Mouse (Mus musculus): Measurements from ENCODE around the gene Pf4. TPM values are rescaled to one million over a fixed set of nuclear protein-coding genes. Genes with fewer than 3 reads are reported as not detected.

The Pf4 gene
- polyA plus RNA-seq, 1 experiment = 9.8 TPM

DNA sequence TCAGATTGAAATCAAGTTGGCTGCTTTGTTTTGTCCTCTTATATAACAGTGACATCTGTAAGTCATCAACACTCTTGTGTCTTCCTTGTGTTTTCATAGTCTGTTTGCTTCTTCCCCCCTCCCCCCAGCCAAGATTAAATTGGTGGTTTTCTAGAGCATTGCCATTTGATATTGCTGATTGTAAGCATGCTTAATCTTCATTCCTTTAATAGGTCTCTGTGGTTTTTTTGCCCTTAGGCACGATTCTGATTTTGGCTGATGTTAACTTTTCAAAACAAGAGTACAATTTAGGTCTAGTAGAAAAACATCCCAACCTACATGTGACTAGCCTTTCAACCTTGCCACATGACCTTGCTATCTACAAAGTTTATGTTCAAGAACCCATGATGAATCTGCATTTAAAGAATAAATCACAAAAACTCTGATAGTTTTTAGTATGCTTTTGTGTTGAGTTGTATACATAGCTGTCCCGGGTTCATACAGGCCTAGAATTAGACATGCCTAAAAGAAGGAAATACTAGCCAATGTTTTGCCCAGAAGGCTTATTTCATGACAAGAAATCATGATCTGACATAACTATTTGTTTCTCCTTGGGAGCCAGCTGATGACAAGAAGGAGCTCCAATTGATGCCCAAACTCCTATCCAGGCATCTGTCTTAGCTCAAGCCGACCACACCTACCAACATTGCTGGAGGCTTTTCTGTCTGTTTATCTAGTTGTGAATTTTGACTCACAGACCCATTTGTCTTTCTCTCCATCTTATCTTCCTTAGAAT lies 35.1 kb downstream of the Pf4 start:
- H3K27me3 ChIP-seq (replicated peaks; ENCODE audit: control insufficient read depth, insufficient read depth, low read length) = no peaks in the 10 kb centered on the region
- no peak overlapping the region for H3K27ac ChIP-seq (ENCODE audit: insufficient read depth, low read depth, low read length)
- H3K36me3 ChIP-seq (ENCODE audit: control insufficient read depth, insufficient read depth, low read length) = no peaks in the 10 kb centered on the region
- WGBS = 74% methylated on average over 3 of the region's 3 CpGs
- H3K4me1 ChIP-seq (ENCODE audit: control insufficient read depth, insufficient read depth, low read length) = no peaks in the 10 kb centered on the region
- TF ChIP-seq CTCF (conservative IDR thresholded peaks at IDR 0.05; ENCODE audit: insufficient read depth, insufficient read length, low read depth, low read length) (no peak), POLR2A (IDR thresholded peaks at IDR 0.05; ENCODE audit: low read depth, low read length) (no peak)
- DNase-seq = no peak
- no peak overlapping the region for H3K4me3 ChIP-seq (ENCODE audit: insufficient read depth, low read depth, low read length)

DNA sequence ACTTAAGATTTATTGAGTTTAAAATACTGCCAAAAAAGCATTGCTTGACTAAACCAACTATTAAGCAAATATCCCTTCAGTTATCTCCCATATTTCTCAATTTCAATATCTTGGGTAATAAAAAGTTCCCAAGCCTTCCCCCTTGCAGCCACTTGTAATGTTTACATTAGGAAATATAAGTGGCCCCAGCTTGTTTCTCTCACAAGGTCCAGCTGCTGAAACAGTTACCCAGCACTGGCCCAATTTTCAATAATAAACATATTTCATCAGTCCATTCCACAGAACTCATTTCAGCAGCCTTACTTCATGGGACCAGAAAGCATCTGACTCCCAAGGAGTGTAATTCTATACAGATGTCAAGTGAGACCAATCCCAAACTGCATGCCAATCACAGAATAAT lies 47.5 kb downstream of the Pf4 start:
- no peak for DNase-seq
- H3K36me3 ChIP-seq (ENCODE audit: control insufficient read depth, insufficient read depth, low read length) = no peaks in the 10 kb centered on the region
- H3K4me1 ChIP-seq (ENCODE audit: control insufficient read depth, insufficient read depth, low read length) = no peaks in the 10 kb centered on the region
- H3K27ac ChIP-seq (ENCODE audit: insufficient read depth, low read depth, low read length) = no peak overlapping the region
- H3K27me3 ChIP-seq (replicated peaks; ENCODE audit: control insufficient read depth, insufficient read depth, low read length) = no peaks in the 10 kb centered on the region
- no peak overlapping the region for H3K4me3 ChIP-seq (ENCODE audit: insufficient read depth, low read depth, low read length)
- TF ChIP-seq POLR2A (IDR thresholded peaks at IDR 0.05; ENCODE audit: low read depth, low read length) = no peak
- TF ChIP-seq CTCF (conservative IDR thresholded peaks at IDR 0.05; ENCODE audit: insufficient read depth, insufficient read length, low read depth, low read length) = no peak

Other genes with a start within 250 kb of the Pf4 start
- gene 5830473C10Rik, start 211.3 kb upstream of the Pf4 start, polyA plus RNA-seq (2012; rRNA removed) = 1.2 and 1.3 TPM in 2 replicates
- gene Rassf6, start 131.8 kb upstream of the Pf4 start, polyA plus RNA-seq (2012; rRNA removed) = 10.4 and 11.4 TPM in 2 replicates
- gene Cxcl5, start 13.1 kb upstream of the Pf4 start, polyA plus RNA-seq (2012; rRNA removed) = 0.05 TPM in 1 of 2 replicates, not detected in the other
- 1.2 and 1.5 TPM in 2 replicates for gene Ppbp, start 3.9 kb upstream of the Pf4 start, polyA plus RNA-seq (2012; rRNA removed)
- 0.12 TPM in 1 of 2 replicates, not detected in the other for gene Cxcl3, start 13.7 kb downstream of the Pf4 start, polyA plus RNA-seq (2012; rRNA removed)
- gene Cxcl15, start 22.1 kb downstream of the Pf4 start, polyA plus RNA-seq (2012; rRNA removed) = not detected in 2 replicates
- gene Cxcl1, start 118.8 kb downstream of the Pf4 start, polyA plus RNA-seq (2012; rRNA removed) = 0.69 and 1.6 TPM in 2 replicates
- gene Cxcl2, start 131.4 kb downstream of the Pf4 start, polyA plus RNA-seq (2012; rRNA removed) = 0.42 and 1.1 TPM in 2 replicates
- gene Mthfd2l, start 158.7 kb downstream of the Pf4 start, polyA plus RNA-seq (2012; rRNA removed) = 23.4 and 45.0 TPM in 2 replicates

Data from kidney, adult 2 months (tissue).